Comparison of ENCODE assay signal across 22 mouse cellular contexts in genomic region chr5:100060876-100061275, GRCm38 (mm10).
"Had no signal": no experiment of that assay in that cellular context is flagged by ENCODE, and none has a peak within 500 bp of the region (broad histone marks: within the 10 kb centered on the region; RNA-seq: fewer than 3 reads in every experiment).

No protein-coding gene starts in this region.

- DNase-seq: lung, adult 18-20 months; lung, embryonic 14.5 days; lung, postnatal 10 days; lung, postnatal 4 days; midbrain, embryonic 14.5 days; retina, postnatal 1 day; right cerebral cortex, adult 18-20 months; right cerebral cortex, postnatal 25 days; right cerebral cortex, postnatal 4 days; thymus, adult 2 months; thymus, postnatal 25 days; thymus, postnatal 4 days had no signal

- H3K27ac ChIP-seq: liver, embryonic 12.5 days; liver, embryonic 14.5 days; midbrain, embryonic 10.5 days; midbrain, embryonic 12.5 days; neural tube, embryonic 13.5 days; neural tube, embryonic 15.5 days; stomach, embryonic 15.5 days; stomach, postnatal 0 days had no signal

- H3K4me1 ChIP-seq: midbrain, embryonic 10.5 days; stomach, embryonic 15.5 days had no signal

- H3K4me3 ChIP-seq: liver, embryonic 12.5 days; midbrain, embryonic 10.5 days; midbrain, embryonic 12.5 days; myocyte; neural tube, embryonic 13.5 days; neural tube, embryonic 15.5 days; stomach, embryonic 15.5 days had no signal

- ATAC-seq: liver, embryonic 12.5 days; midbrain, embryonic 16.5 days had no signal

- H3K27me3 ChIP-seq: liver, embryonic 12.5 days; midbrain, embryonic 12.5 days; neural tube, embryonic 13.5 days; neural tube, embryonic 15.5 days; stomach, embryonic 15.5 days had no signal

- H3K9me3 ChIP-seq: liver, embryonic 12.5 days; midbrain, embryonic 10.5 days; midbrain, embryonic 12.5 days; neural tube, embryonic 13.5 days; neural tube, embryonic 15.5 days; stomach, embryonic 15.5 days had no signal
